Mouse (Mus musculus) E14TG2a.4 (cell line): ENCODE results near the gene Btbd6.

Experiments
- CTCF ChIP-seq: conservative IDR thresholded peaks from 2 replicates; pipeline ENCODE4 v1.5.1; 2014; ENCODE audit warnings: low read length
- POU5F1 ChIP-seq: IDR thresholded peaks from 2 replicates; pipeline ENCODE4 v1.6.1; 2014; ENCODE audit warnings: low read length, borderline replicate concordance

GRCm38 (mm10) chr12:113000294-113001132 is 24.2 kb downstream of the Btbd6 start, which contains the start of gene Brf1:
- TF ChIP-seq CTCF (no peak), POU5F1 (no peak)
